Mouse (Mus musculus): ENCODE results near the gene Dtx2. TPM values are rescaled to one million over a fixed set of nuclear protein-coding genes. Genes with fewer than 3 reads are reported as not detected.

Gene Dtx2
- polyA plus RNA-seq, 1 experiment from 2014 or later, result 33.9 TPM

Other genes starting within 250 kb of the Dtx2 start
- gene Styxl1, start 216.4 kb upstream of the Dtx2 start, polyA plus RNA-seq (2016; fragmentation: Nextera tagmentation; extraction: Ambion mirVana), result 0.25 TPM in 1 of 2 replicates, not detected in the other
- 573 and 579 TPM in 2 replicates for gene Mdh2, start 216.3 kb upstream of the Dtx2 start, polyA plus RNA-seq (2016; fragmentation: Nextera tagmentation; extraction: Ambion mirVana)
- 2.9 and 4.2 TPM in 2 replicates for gene Srrm3, start 187.9 kb upstream of the Dtx2 start, polyA plus RNA-seq (2016; fragmentation: Nextera tagmentation; extraction: Ambion mirVana)
- gene Hspb1, start 106.9 kb upstream of the Dtx2 start, polyA plus RNA-seq (2016; fragmentation: Nextera tagmentation; extraction: Ambion mirVana), result 7.2 and 7.6 TPM in 2 replicates
- 264 and 283 TPM in 2 replicates for gene Ywhag, start 60.2 kb upstream of the Dtx2 start, polyA plus RNA-seq (2016; fragmentation: Nextera tagmentation; extraction: Ambion mirVana)
- gene Ssc4d, start 20.3 kb upstream of the Dtx2 start, polyA plus RNA-seq (2016; fragmentation: Nextera tagmentation; extraction: Ambion mirVana), result 1.7 and 1.9 TPM in 2 replicates
- 0.12 TPM in 1 of 2 replicates, not detected in the other for gene Zp3, start 14.7 kb upstream of the Dtx2 start, polyA plus RNA-seq (2016; fragmentation: Nextera tagmentation; extraction: Ambion mirVana)
- 0.09 TPM in 1 of 2 replicates, not detected in the other for gene Upk3b, start 43.7 kb downstream of the Dtx2 start, polyA plus RNA-seq (2016; fragmentation: Nextera tagmentation; extraction: Ambion mirVana)
- gene Upk3bl, start 59.7 kb downstream of the Dtx2 start, polyA plus RNA-seq (2016; fragmentation: Nextera tagmentation; extraction: Ambion mirVana), result 1.5 and 1.7 TPM in 2 replicates
- 3.8 and 5.1 TPM in 2 replicates for gene Rasa4, start 89.1 kb downstream of the Dtx2 start, polyA plus RNA-seq (2016; fragmentation: Nextera tagmentation; extraction: Ambion mirVana)
- 299 and 302 TPM in 2 replicates for gene Polr2j, start 121.8 kb downstream of the Dtx2 start, polyA plus RNA-seq (2016; fragmentation: Nextera tagmentation; extraction: Ambion mirVana)
- 64.3 and 64.8 TPM in 2 replicates for gene Lrwd1, start 141.3 kb downstream of the Dtx2 start, polyA plus RNA-seq (2016; fragmentation: Nextera tagmentation; extraction: Ambion mirVana)
- gene Alkbh4, start 141.3 kb downstream of the Dtx2 start, polyA plus RNA-seq (2016; fragmentation: Nextera tagmentation; extraction: Ambion mirVana), result 24.4 and 25.6 TPM in 2 replicates
- gene Orai2, start 175.9 kb downstream of the Dtx2 start, polyA plus RNA-seq (2016; fragmentation: Nextera tagmentation; extraction: Ambion mirVana), result 7.4 and 7.5 TPM in 2 replicates
- 62.3 and 69.2 TPM in 2 replicates for gene Prkrip1, start 204.2 kb downstream of the Dtx2 start, polyA plus RNA-seq (2016; fragmentation: Nextera tagmentation; extraction: Ambion mirVana)

All from forebrain, embryonic 10.5 days (tissue).